Mouse (Mus musculus): ENCODE measurements around the gene Scd2.

DNA sequence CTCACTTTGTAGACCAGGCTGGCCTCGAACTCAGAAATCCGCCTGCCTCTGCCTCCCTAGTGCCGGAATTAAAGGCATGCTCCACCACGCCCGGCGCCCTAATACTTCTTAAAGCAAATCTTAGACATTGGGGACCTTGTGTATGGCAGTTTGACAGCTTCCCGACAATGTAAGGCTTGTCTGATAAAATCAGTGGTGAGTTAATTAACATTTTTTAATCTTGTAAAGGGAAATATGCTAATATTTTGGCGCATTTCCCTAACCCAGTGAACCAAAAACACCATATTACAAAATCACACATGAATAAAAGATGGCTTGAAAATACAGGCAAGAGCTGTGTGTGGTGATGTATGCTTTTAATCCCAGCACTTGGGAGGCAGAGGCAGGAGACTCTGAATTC is 7.9 kb upstream of the Scd2 start:
- TF ChIP-seq CTCF (IDR thresholded peaks at IDR 0.05; ENCODE audit: borderline replicate concordance, insufficient read depth, low read length) (no peak), POLR2A (IDR thresholded peaks at IDR 0.05; ENCODE audit: low read depth, low read length) (no peak)
